In the genomic region with DNA sequence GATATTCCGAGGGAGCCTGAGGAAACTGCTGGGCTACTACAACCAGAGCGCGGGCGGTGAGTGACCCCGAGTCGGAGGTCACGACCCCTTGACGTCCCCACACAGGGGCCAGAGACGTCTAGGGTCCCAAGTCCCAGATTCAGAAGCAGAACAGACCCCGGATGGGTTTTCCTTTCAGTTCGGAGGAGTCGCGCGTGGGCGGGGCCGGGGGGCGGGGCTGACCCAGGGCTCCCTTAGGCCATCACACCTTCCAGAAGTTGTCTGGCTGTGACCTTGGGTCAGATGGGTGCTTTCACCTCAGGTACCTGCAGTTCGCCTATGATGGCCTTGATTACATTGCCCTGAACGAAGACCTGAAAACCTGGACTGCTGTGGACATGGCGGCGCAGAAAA, we compare ENCODE assay signal across 8 mouse cellular contexts. TPM values are rescaled to one million over a fixed set of nuclear protein-coding genes. Genes with fewer than 3 reads are reported as not detected.
DNase-seq lines count a peak whose midpoint lies in the region; ATAC-seq and TF ChIP-seq lines count a peak whose summit lies in the region.

No protein-coding gene starts in this region.

- H3K27ac ChIP-seq in thymus, adult 2 months (ENCODE audit: control insufficient read depth, insufficient read depth, low read length) = no peak overlapping the region
- no peak overlapping the region for H3K27ac ChIP-seq in liver, embryonic 12.5 days
- no peak overlapping the region for H3K27ac ChIP-seq in stomach, embryonic 16.5 days (ENCODE audit: low read length)

- H3K4me3 ChIP-seq in thymus, adult 2 months (ENCODE audit: control insufficient read depth, insufficient read depth, low read length) = peak overlapping the region; percentile 53
- peak overlapping the region; percentile 35 for H3K4me3 ChIP-seq in liver, embryonic 12.5 days
- H3K4me3 ChIP-seq in stomach, embryonic 16.5 days (replicated peaks; ENCODE audit: low read length) = peak overlapping the region; percentile 47

- H3K36me3 ChIP-seq in thymus, adult 2 months (ENCODE audit: control insufficient read depth, insufficient read depth, low read length) = no peaks in the 10 kb centered on the region
- no peaks in the 10 kb centered on the region for H3K36me3 ChIP-seq in liver, embryonic 12.5 days
- no peaks in the 10 kb centered on the region for H3K36me3 ChIP-seq in stomach, embryonic 16.5 days (ENCODE audit: control insufficient read depth, insufficient read depth, low read length)

- 0 out of 2 replicates have a peak overlapping the region, but pooled peaks have one; percentile 6 for H3K9ac ChIP-seq in liver, embryonic 12.5 days
- H3K9ac ChIP-seq in stomach, embryonic 16.5 days (ENCODE audit: low read length) = peak overlapping the region; percentile 58

- peaks cover 31% of the 10 kb centered on the region for H3K4me1 ChIP-seq in thymus, adult 2 months (replicated peaks; ENCODE audit: control insufficient read depth, insufficient read depth, low read length)
- no peaks in the 10 kb centered on the region for H3K4me1 ChIP-seq in liver, embryonic 12.5 days
- peaks cover 4% of the 10 kb centered on the region for H3K4me1 ChIP-seq in stomach, embryonic 16.5 days (ENCODE audit: control insufficient read depth, insufficient read depth, low read length)

- no peak for ATAC-seq in liver, embryonic 12.5 days
- no peak for ATAC-seq in stomach, embryonic 16.5 days (ENCODE audit: insufficient read depth, low FRiP score)

- WGBS in thymus, adult 2 months = 24% methylated on average over 21 of the region's 21 CpGs
- WGBS in liver, embryonic 12.5 days (ENCODE audit: insufficient replicate concordance) = 17% methylated on average over 21 of the region's 21 CpGs
- WGBS in stomach, embryonic 16.5 days = 19% methylated on average over 21 of the region's 21 CpGs

- peak overlapping the region; percentile 56 for H3K4me2 ChIP-seq in liver, embryonic 12.5 days
- peak overlapping the region; percentile 78 for H3K4me2 ChIP-seq in stomach, embryonic 16.5 days (ENCODE audit: low read depth, low read length)

- H3K27me3 ChIP-seq in thymus, adult 2 months (ENCODE audit: control insufficient read depth, insufficient read depth, low read length) = no peaks in the 10 kb centered on the region
- H3K27me3 ChIP-seq in liver, embryonic 12.5 days (replicated peaks) = peaks cover 23% of the 10 kb centered on the region
- H3K27me3 ChIP-seq in stomach, embryonic 16.5 days (ENCODE audit: control insufficient read depth, insufficient read depth, low read length) = peaks cover 5% of the 10 kb centered on the region; the same call in 1 of the 2 replicates

- peak; percentile 23 for DNase-seq in embryo, embryonic 9.5 days (ENCODE audit: extremely low spot score)
- DNase-seq in embryo, embryonic 10 days (ENCODE audit: low spot score) = no peak
- no peak for DNase-seq in thymus, adult 2 months
- DNase-seq in thymus, postnatal 36 days = no peak
- no peak for DNase-seq in cerebellum, adult 9-10 months
- no peak for DNase-seq in T-cell, adult 2 months (ENCODE audit: low spot score)

- TF ChIP-seq CTCF in thymus, adult 2 months (IDR thresholded peaks at IDR 0.05; ENCODE audit: borderline replicate concordance, control insufficient read depth, extremely low read depth, insufficient read depth, low read length, poor library complexity) = no peak

- peaks cover 8% of the 10 kb centered on the region; the same call in 1 of the 2 replicates for H3K9me3 ChIP-seq in liver, embryonic 12.5 days (replicated peaks)
- H3K9me3 ChIP-seq in stomach, embryonic 16.5 days (replicated peaks; ENCODE audit: control insufficient read depth, low read length) = no peaks in the 10 kb centered on the region

- no peak for TF ChIP-seq POLR2A in thymus, adult 2 months (IDR thresholded peaks at IDR 0.05; ENCODE audit: control insufficient read depth, extremely low read depth, insufficient read depth, low read length, poor library complexity)

RNA-seq across cellular contexts. Expression of gene H2-Q2, which starts 17.4 kb away (rescaled TPM):
- polyA plus RNA-seq in thymus, adult 2 months (2012; rRNA removed) = 142 and 170 TPM in 2 replicates
- 0.72 and 0.85 TPM in 2 replicates for polyA plus RNA-seq in liver, embryonic 12.5 days (2016; fragmentation: Nextera tagmentation; extraction: Ambion mirVana)
- 15.0 and 16.3 TPM in 2 replicates for polyA plus RNA-seq in stomach, embryonic 16.5 days (2015; fragmentation: Nextera tagmentation; extraction: Ambion mirVana)

RNA-seq across cellular contexts. Expression of gene H2-Q4, which starts 20.0 kb away (rescaled TPM):
- polyA plus RNA-seq in thymus, adult 2 months (2012; rRNA removed) = 272 and 274 TPM in 2 replicates
- polyA plus RNA-seq in liver, embryonic 12.5 days (2016; fragmentation: Nextera tagmentation; extraction: Ambion mirVana) = 1.9 and 2.3 TPM in 2 replicates
- 2.2 and 2.6 TPM in 2 replicates for polyA plus RNA-seq in stomach, embryonic 16.5 days (2015; fragmentation: Nextera tagmentation; extraction: Ambion mirVana)

RNA-seq across cellular contexts. Expression of gene H2-Q1, which starts 39.3 kb away (rescaled TPM):
- 4.6 and 6.7 TPM in 2 replicates for polyA plus RNA-seq in thymus, adult 2 months (2012; rRNA removed)
- 0.93 and 1.0 TPM in 2 replicates for polyA plus RNA-seq in liver, embryonic 12.5 days (2016; fragmentation: Nextera tagmentation; extraction: Ambion mirVana)
- 0.74 and 0.75 TPM in 2 replicates for polyA plus RNA-seq in stomach, embryonic 16.5 days (2015; fragmentation: Nextera tagmentation; extraction: Ambion mirVana)

Comparison
In these comparisons a context has a peak if more than half of its experiments do, and no peak if none do; other contexts are left out.
1. RNA of gene H2-Q4, which starts 20.0 kb away (polyA plus RNA-seq): 272 to 274 TPM in thymus, adult 2 months; 2.2 to 2.6 TPM in stomach, embryonic 16.5 days and 1.9 to 2.3 TPM in liver, embryonic 12.5 days; every median in the first group is over 10 times any median in the second.
2. Peak in every context shown above with its lines, with median percentiles within 50 percentile points of each other: H3K4me3 ChIP-seq.